Mouse (Mus musculus) neural tube, embryonic 13.5 days (tissue): ENCODE measurements at regions not wholly inside any gene's neighbourhood (a gene's known extent, or its start where the extent isn't known, plus 50 kb on each side); places are given as distances from the start of the nearest gene placed in this dataset.

Experiments used
- ATAC-seq: fragments of 200-750 bp; cut with Nextera tagmentation; 2 replicates; pipeline ENCODE4 v1.8.0; 2017; ENCODE audit warnings: low read depth, mild to moderate bottlenecking, moderate TSS enrichment, moderate library complexity
- H3K27ac ChIP-seq: fragments of 300-500 bp; sonication (generic); replicated peaks from 2 replicates; pipeline ENCODE4 v1.5.1; 2015; ENCODE audit warnings: moderate library complexity, mild to moderate bottlenecking, inconsistent platforms
- H3K27me3 ChIP-seq: fragments of 300-500 bp; sonication (generic); 2 replicates; pipeline ENCODE4 v1.6.1; 2015; ENCODE audit warnings: mild to moderate bottlenecking, inconsistent platforms
- H3K36me3 ChIP-seq: fragments of 300-500 bp; sonication (generic); 2 replicates; pipeline ENCODE4 v1.6.1; 2015; ENCODE audit warnings: mild to moderate bottlenecking, inconsistent platforms
- H3K4me1 ChIP-seq: fragments of 300-500 bp; sonication (generic); replicated peaks from 2 replicates; pipeline ENCODE4 v1.6.1; 2015; ENCODE audit warnings: inconsistent platforms
- H3K4me2 ChIP-seq: fragments of 300-500 bp; sonication (generic); 2 replicates; pipeline ENCODE4 v1.6.1; 2015; ENCODE audit warnings: inconsistent platforms, mild to moderate bottlenecking, moderate library complexity
- H3K4me3 ChIP-seq: fragments of 300-500 bp; sonication (generic); 2 replicates; pipeline ENCODE4 v1.5.1; 2015; ENCODE audit warnings: mild to moderate bottlenecking, inconsistent platforms
- H3K9ac ChIP-seq: fragments of 300-500 bp; sonication (generic); 2 replicates; pipeline ENCODE4 v1.6.1; 2015; ENCODE audit warnings: moderate library complexity, mild to moderate bottlenecking, inconsistent platforms
- H3K9me3 ChIP-seq: fragments of 300-500 bp; sonication (generic); 2 replicates; pipeline ENCODE4 v1.6.1; 2016; ENCODE audit warnings: inconsistent platforms
- WGBS: fragments of 180-500 bp; shearing (Covaris S2); methylation state at CpG from one replicate; pipeline ENCODE4 v1.1.7; 2015; 5-methylcytosine and 5-hydroxymethylcytosine counted together

DNA sequence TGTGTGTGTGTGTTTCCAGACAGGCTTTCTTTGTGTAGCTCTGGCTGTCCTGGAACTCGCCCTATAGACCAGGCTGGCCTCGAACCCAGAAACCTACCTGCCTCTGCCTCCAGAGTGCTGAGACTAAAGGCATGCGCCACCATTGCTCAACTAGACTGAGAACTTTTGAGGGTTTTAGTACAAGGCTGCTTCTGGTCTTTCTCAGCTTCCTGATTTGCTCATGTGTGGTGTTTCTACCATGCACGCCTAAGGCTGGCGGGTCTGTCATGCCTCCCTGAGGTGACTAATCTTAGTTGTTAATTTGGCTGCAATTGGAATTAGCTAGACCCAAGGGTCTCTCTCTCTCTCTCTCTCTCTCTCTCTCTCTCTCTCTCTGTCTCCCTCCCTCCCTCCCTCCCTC is 61.2 kb upstream of the Cux1 start:
- Histone ChIP-seq H3K4me2 (no peak overlapping the region), H3K4me1 (no peaks in the 10 kb centered on the region), H3K27ac (no peak overlapping the region), H3K9ac (no peak overlapping the region), H3K9me3 (no peaks in the 10 kb centered on the region), H3K27me3 (peaks cover 19% of the 10 kb centered on the region), H3K36me3 (no peaks in the 10 kb centered on the region), H3K4me3 (no peak overlapping the region)
- no peak for ATAC-seq
- 90% methylated on average over 5 of the region's 5 CpGs for WGBS

DNA sequence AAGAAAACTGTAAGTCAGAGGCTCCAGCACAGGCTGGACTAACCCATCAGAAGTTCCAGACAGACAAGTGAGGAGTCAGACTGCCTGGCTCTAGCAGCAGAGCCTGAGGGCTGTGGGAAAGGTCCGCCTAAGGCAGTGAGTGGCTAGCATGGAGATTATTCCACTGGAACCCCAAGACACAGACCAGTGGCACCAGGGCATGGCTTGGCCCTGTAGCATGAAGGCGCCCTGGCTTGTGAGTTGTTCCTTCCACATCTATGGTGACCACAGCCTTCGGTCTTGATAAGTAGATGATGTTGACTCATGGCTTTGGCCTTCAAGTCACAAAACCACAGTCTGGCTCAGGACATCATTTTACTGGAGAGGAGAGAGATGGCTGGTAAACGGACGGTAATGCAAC is 60.7 kb upstream of the Myl10 start:
- no peaks in the 10 kb centered on the region for H3K4me1 ChIP-seq
- no peaks in the 10 kb centered on the region for H3K36me3 ChIP-seq

DNA sequence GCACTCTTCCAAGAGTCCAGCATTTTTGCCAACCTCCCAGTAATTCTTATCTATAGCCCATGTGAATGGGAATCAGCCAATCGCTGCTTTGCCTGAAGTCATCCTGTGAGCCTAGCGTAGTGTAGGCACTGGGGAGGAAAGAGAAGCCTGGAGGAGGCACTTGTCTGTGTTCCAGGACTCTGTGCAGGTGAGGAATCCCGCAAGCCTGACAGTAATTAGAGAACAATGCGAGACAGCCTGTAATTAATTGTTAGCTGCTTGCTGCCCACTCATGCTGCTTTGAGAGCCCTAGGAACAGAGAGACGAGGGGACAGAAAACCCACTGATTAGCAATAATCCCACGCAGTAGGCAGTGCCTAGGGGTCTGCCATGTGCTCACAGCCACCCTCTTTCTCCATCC is 59.0 kb upstream of the Myl10 start:
- Histone ChIP-seq H3K27ac (no peak overlapping the region), H3K4me2 (no peak overlapping the region), H3K4me3 (no peak overlapping the region), H3K4me1 (peaks cover 6% of the 10 kb centered on the region; the same call in 1 of the 2 replicates), H3K27me3 (no peaks in the 10 kb centered on the region), H3K36me3 (no peaks in the 10 kb centered on the region), H3K9me3 (no peaks in the 10 kb centered on the region), H3K9ac (no peak overlapping the region)
- ATAC-seq, result no peak
- 61% methylated on average over 6 of the region's 6 CpGs for WGBS

More for the DNA sequence above, 60.7 kb upstream of the Myl10 start:
- no peak overlapping the region for H3K4me2 ChIP-seq
- 94% methylated on average over 5 of the region's 5 CpGs for WGBS
- no peak for ATAC-seq
- H3K27ac ChIP-seq, result no peak overlapping the region
- no peak overlapping the region for H3K9ac ChIP-seq
- H3K4me3 ChIP-seq, result no peak overlapping the region
- H3K9me3 ChIP-seq, result no peaks in the 10 kb centered on the region
- H3K27me3 ChIP-seq, result no peaks in the 10 kb centered on the region

DNA sequence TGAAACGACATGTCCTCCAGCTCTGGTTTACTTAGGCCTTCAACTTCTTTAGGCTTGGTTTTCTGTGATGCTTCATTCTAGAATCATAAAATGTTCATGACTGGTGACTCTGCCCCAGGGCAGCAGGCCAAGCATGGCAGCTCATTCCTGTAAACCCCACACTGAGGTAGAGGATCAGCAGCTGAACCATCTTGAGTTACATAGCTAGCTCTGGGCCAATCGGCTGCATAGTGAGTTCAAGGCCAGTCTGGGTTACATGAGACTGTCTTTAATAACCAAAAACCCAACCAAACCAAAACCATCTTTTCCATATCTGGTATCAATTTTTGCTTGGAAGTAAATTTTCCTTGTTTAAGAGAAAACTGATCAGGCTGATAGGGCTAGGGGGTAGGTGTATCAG is 57.8 kb upstream of the Myl10 start:
- H3K9me3 ChIP-seq, result no peaks in the 10 kb centered on the region
- H3K4me1 ChIP-seq, result peaks cover 6% of the 10 kb centered on the region; the same call in 1 of the 2 replicates
- H3K27ac ChIP-seq, result no peak overlapping the region
- no peak overlapping the region for H3K4me3 ChIP-seq
- no peaks in the 10 kb centered on the region for H3K27me3 ChIP-seq
- 92% methylated on average over 2 of the region's 2 CpGs for WGBS
- no peak for ATAC-seq
- H3K4me2 ChIP-seq, result no peak overlapping the region
- H3K36me3 ChIP-seq, result no peaks in the 10 kb centered on the region
- no peak overlapping the region for H3K9ac ChIP-seq

DNA sequence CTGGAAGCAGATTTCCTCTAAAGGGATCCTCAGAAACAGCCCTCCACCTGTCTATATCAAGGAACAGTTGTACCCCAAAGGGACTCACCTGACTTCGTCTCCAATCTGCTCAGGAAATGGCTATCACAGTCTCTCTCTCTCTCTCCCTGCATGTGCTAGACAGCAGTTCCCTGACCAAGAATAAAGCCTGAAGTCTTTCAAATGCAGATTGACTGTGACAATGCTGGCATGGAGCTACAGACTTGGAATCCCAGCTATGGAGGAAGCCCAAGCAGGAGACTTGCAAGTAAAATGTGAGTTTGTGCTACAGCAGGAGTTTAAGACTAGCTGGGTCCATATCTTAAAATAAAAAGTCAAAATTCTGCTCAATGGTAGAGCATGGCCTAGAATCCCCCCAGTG is 56.5 kb upstream of the Myl10 start:
- H3K9me3 ChIP-seq, result no peaks in the 10 kb centered on the region
- H3K4me2 ChIP-seq, result no peak overlapping the region
- H3K4me3 ChIP-seq, result no peak overlapping the region
- no peak for ATAC-seq
- no peak overlapping the region for H3K27ac ChIP-seq
- WGBS, result 52% methylated on average over 1 of the region's 1 CpGs
- no peaks in the 10 kb centered on the region for H3K36me3 ChIP-seq
- H3K9ac ChIP-seq, result no peak overlapping the region
- no peaks in the 10 kb centered on the region for H3K27me3 ChIP-seq
- peaks cover 6% of the 10 kb centered on the region; the same call in 1 of the 2 replicates for H3K4me1 ChIP-seq

DNA sequence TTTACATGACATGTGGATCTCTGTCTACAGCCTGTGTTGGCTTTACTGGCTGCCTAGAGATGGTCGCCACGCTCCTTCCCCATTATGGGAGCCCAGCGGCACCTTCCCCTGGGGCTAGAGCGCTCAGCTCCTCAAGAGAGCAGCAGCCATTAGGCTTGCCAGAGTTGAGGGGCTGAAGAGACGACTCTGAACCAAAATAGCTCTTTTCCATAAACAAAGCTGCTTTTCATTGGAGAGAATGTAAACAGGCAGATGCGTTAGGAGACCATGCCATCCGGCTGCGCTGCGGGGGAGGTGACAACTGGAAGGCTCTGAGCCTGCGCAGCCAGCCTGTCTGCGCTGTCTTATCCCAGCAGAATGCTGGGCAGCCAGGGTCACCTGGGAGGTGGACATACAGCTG is 55.1 kb upstream of the Myl10 start:
- Histone ChIP-seq H3K4me2 (no peak overlapping the region), H3K27ac (no peak overlapping the region), H3K36me3 (no peaks in the 10 kb centered on the region), H3K9ac (no peak overlapping the region), H3K4me3 (no peak overlapping the region), H3K4me1 (peaks cover 6% of the 10 kb centered on the region; the same call in 1 of the 2 replicates), H3K9me3 (no peaks in the 10 kb centered on the region), H3K27me3 (no peaks in the 10 kb centered on the region)
- WGBS, result 57% methylated on average over 11 of the region's 11 CpGs
- ATAC-seq, result no peak

DNA sequence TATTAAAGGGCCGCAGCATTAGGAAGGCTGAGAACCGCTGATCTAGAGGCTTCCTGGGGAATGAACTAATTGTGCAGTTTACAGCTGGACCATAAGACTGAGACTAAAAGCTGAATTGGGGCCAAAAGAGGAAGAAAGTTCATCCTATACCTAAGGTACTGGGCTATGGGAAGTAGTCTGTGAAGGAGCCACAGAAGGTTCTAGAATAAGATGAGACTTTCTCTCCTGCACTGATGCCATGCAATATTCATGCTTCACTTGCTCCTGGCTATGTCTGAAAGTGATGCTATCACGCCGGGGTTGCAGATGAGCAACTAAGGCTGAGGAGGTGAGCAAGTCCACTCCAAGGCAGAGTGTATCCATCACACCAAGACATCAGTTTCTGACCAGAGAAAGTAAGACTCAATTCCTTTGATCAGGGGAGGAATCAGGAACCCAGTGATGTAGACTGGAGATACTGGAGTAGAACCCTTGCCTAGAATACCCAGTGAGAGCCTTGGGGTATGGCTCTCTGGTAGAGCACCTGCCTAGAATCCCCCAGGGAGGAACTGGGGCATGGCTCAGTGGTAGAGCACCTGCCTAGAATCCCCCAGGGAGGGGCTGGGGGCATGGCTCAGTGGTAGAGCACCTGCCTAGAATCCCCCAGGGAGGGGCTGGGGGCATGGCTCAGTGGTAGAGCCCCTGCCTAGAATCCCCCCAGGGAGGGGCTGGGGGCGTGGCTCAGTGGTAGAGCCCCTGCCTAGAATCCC is 51.9 kb upstream of the Myl10 start:
- H3K9me3 ChIP-seq, result no peaks in the 10 kb centered on the region
- ATAC-seq, result no peak
- WGBS, result 81% methylated on average over 5 of the region's 5 CpGs

DNA sequence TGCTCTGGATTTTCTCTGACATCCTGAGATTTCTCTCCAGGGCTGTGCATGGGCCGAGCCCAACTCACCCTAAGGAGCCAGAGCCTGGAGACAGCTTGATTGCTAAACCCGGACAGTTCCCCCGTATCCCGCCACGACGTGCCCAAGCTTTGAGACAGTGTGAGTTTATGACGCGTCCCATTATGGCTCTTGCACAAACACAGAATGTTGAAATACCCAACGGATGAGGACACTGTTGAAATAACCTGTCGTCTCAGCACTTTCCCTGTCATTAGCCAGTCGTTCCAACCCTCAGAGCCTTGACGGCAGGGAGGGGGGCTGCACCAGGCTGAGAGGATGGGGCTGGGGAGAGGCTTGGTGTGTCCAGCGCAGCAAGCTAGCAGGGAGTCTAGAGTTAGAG is 50.7 kb upstream of the Myl10 start:
- H3K4me1 ChIP-seq, result peaks cover 6% of the 10 kb centered on the region; the same call in 1 of the 2 replicates
- 51% methylated on average over 13 of the region's 13 CpGs for WGBS
- H3K4me3 ChIP-seq, result no peak overlapping the region
- no peak; the same call in 1 of the 2 replicates for ATAC-seq
- H3K4me2 ChIP-seq, result no peak overlapping the region
- no peaks in the 10 kb centered on the region for H3K9me3 ChIP-seq
- H3K9ac ChIP-seq, result no peak overlapping the region
- no peaks in the 10 kb centered on the region for H3K36me3 ChIP-seq
- 0 out of 2 replicates have a peak, but pooled peaks cover 3% of the 10 kb centered on the region for H3K27me3 ChIP-seq
- peak overlapping the region; percentile 13; the same call in 1 of the 2 replicates for H3K27ac ChIP-seq

More for the DNA sequence above, 51.9 kb upstream of the Myl10 start:
- Histone ChIP-seq H3K9ac (no peak overlapping the region), H3K4me2 (no peak overlapping the region), H3K27ac (no peak overlapping the region), H3K27me3 (no peaks in the 10 kb centered on the region), H3K4me3 (no peak overlapping the region), H3K4me1 (peaks cover 6% of the 10 kb centered on the region; the same call in 1 of the 2 replicates), H3K36me3 (no peaks in the 10 kb centered on the region)
